Mouse (Mus musculus) lung, adult 2 months (tissue): ENCODE measurements around the gene Cryzl1.

Experiments used
- CTCF ChIP-seq: fragments of 200-500 bp; IDR thresholded peaks from 2 replicates; pipeline ENCODE4 v1.5.1; 2011; ENCODE audit warnings: mild to moderate bottlenecking, low read length, control low read depth; ENCODE audit not compliant: insufficient read depth
- POLR2A ChIP-seq: fragments of 200-500 bp; IDR thresholded peaks from 2 replicates; pipeline ENCODE4 v1.6.1; 2011; ENCODE audit warnings: low read depth, mild to moderate bottlenecking, control low read depth, low read length, borderline replicate concordance; ENCODE audit errors: extremely low read depth

DNA sequence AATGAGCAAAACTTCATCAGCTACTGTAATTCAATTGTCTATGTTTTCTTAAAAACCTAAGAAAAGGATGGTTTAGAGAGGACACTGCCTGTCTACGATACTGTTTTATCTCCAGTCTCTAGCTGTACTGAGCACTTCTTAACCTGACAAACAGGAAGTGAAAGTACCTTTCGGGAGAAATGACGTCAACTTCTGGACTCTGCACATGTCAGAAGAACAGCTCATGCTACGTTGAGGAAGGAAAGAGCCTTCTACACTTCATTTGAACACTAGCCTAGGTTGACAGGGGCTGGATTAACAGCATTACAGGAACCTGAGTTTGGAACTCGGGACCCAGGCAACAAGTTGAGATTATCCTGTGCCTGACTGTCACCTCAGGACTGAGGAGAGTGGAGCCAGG, 43.2 kb downstream of the Cryzl1 start:
- TF ChIP-seq POLR2A (no peak), CTCF (no peak)
